Mouse (Mus musculus) stomach, embryonic 16.5 days (tissue): Measurements from ENCODE around the gene Hps5. TPM values are rescaled to one million over a fixed set of nuclear protein-coding genes. Genes with fewer than 3 reads are reported as not detected.

Experiments used
- ATAC-seq: fragments of 200-750 bp; cut with Nextera tagmentation; 2 replicates; pipeline ENCODE4 v1.8.0; 2017; ENCODE audit warnings: moderate number of reproducible peaks, moderate TSS enrichment; ENCODE audit not compliant: insufficient read depth, low FRiP score
- H3K27ac ChIP-seq: fragments of 300-500 bp; sonication (generic); 2 replicates; pipeline ENCODE4 v1.5.1; 2014; ENCODE audit warnings: low read length
- H3K27me3 ChIP-seq: fragments of 300-500 bp; sonication (generic); 2 replicates; pipeline ENCODE4 v1.6.1; 2014; ENCODE audit warnings: low read length, control low read depth, mixed read lengths; ENCODE audit not compliant: control insufficient read depth, insufficient read depth
- H3K36me3 ChIP-seq: fragments of 300-500 bp; sonication (generic); 2 replicates; pipeline ENCODE4 v1.6.1; 2014; ENCODE audit warnings: low read length; ENCODE audit not compliant: control insufficient read depth, insufficient read depth
- H3K4me1 ChIP-seq: fragments of 300-500 bp; sonication (generic); 2 replicates; pipeline ENCODE4 v1.6.1; 2014; ENCODE audit warnings: low read length, control low read depth, mixed read lengths; ENCODE audit not compliant: control insufficient read depth, insufficient read depth
- H3K4me2 ChIP-seq: fragments of 300-500 bp; sonication (generic); 2 replicates; pipeline ENCODE4 v1.6.1; 2014; ENCODE audit warnings: low read depth, low read length, mixed read lengths
- H3K4me3 ChIP-seq: fragments of 300-500 bp; sonication (generic); replicated peaks from 2 replicates; pipeline ENCODE4 v1.5.1; 2014; ENCODE audit warnings: mild to moderate bottlenecking, low read length
- H3K9ac ChIP-seq: fragments of 300-500 bp; sonication (generic); 2 replicates; pipeline ENCODE4 v1.6.1; 2014; ENCODE audit warnings: low read length
- H3K9me3 ChIP-seq: fragments of 300-500 bp; sonication (generic); replicated peaks from 2 replicates; pipeline ENCODE4 v1.6.1; 2016; ENCODE audit warnings: low read length, control low read depth; ENCODE audit not compliant: control insufficient read depth
- WGBS: fragments of 180-500 bp; shearing (Covaris S2); extraction: QIAGEN DNeasy Blood & Tissue Kit; methylation state at CpG from one replicate; pipeline ENCODE4 v1.1.7; 2014; 5-methylcytosine and 5-hydroxymethylcytosine counted together
- polyA plus RNA-seq: library from polyadenylated mRNA; unstranded; fragments of >200 nt; fragmentation: Nextera tagmentation; extraction: Ambion mirVana; gene quantifications from 2 replicates; pipeline ENCODE4 v1.2.1, GENCODE M21; 2015

Gene Hps5
- polyA plus RNA-seq, 1 experiment from 2014 or later: 23.4 TPM

DNA sequence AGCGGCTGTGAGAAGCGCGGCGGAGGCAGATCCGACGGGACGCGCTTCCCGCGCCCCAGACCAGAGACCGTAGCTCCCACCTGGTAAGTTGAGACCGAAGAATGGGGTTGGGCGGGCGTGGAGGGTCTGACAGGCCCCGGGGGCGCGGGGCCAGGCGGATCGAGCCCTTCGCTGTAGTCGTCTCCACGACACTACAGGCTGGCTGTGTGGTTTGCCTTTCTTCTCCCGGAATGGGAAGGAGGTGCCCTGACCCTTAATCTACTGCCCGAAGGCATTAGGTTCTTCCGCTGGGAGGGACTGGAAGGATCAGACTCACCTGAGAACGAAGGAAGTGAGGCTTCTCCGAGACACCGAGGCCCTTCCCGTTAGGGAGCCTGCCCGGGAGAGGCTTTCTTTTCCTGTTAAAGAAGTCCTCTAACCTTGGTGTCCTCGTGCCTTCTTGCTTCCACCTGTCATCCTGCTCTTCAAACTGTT is 379 bp upstream of the Hps5 start:
- Histone ChIP-seq H3K4me2 (peak overlapping the region; percentile 90), H3K27me3 (no peaks in the 10 kb centered on the region), H3K9me3 (no peaks in the 10 kb centered on the region), H3K9ac (peak overlapping the region; percentile 93), H3K4me3 (peak overlapping the region; percentile 86), H3K36me3 (no peaks in the 10 kb centered on the region), H3K4me1 (peaks cover 18% of the 10 kb centered on the region), H3K27ac (no peak overlapping the region)
- peak; percentile 4; the same call in 1 of the 2 replicates for ATAC-seq
- under 1% methylated on average over 27 of the region's 31 CpGs for WGBS

- ATAC-seq: no peak
- H3K9me3 ChIP-seq: no peaks in the 10 kb centered on the region
- no peaks in the 10 kb centered on the region for H3K27me3 ChIP-seq
- H3K36me3 ChIP-seq: no peaks in the 10 kb centered on the region; the same call in 1 of the 2 replicates
- no peak overlapping the region for H3K27ac ChIP-seq
- peaks cover 18% of the 10 kb centered on the region for H3K4me1 ChIP-seq
- no peak overlapping the region for H3K4me2 ChIP-seq
- 83% methylated on average over 4 of the region's 4 CpGs for WGBS
- no peak overlapping the region for H3K4me3 ChIP-seq
- H3K9ac ChIP-seq: no peak overlapping the region
Observed at GRCm38 (mm10) chr7:46793871-46794270, 2.0 kb downstream of the Hps5 start.

- Histone ChIP-seq H3K4me2 (no peak overlapping the region), H3K4me1 (peaks cover 3% of the 10 kb centered on the region; the same call in 1 of the 2 replicates), H3K27ac (no peak overlapping the region), H3K36me3 (peaks cover 24% of the 10 kb centered on the region), H3K9ac (no peak overlapping the region), H3K27me3 (no peaks in the 10 kb centered on the region), H3K4me3 (no peak overlapping the region), H3K9me3 (no peaks in the 10 kb centered on the region)
- WGBS: 88% methylated on average over 5 of the region's 5 CpGs
- no peak for ATAC-seq
Observed at GRCm38 (mm10) chr7:46789177-46789849, 6.6 kb downstream of the Hps5 start.

GRCm38 (mm10) chr7:46770706-46771105 is 25.2 kb downstream of the Hps5 start:
- Histone ChIP-seq H3K9me3 (no peaks in the 10 kb centered on the region), H3K9ac (no peak overlapping the region), H3K4me2 (no peak overlapping the region), H3K4me3 (no peak overlapping the region), H3K4me1 (no peaks in the 10 kb centered on the region), H3K36me3 (0 out of 2 replicates have a peak, but pooled peaks cover 13% of the 10 kb centered on the region), H3K27me3 (no peaks in the 10 kb centered on the region), H3K27ac (no peak overlapping the region)
- 56% methylated on average over 4 of the region's 4 CpGs for WGBS
- no peak for ATAC-seq

- Histone ChIP-seq H3K9ac (no peak overlapping the region), H3K4me3 (no peak overlapping the region), H3K27me3 (no peaks in the 10 kb centered on the region), H3K4me1 (no peaks in the 10 kb centered on the region), H3K36me3 (0 out of 2 replicates have a peak, but pooled peaks cover 13% of the 10 kb centered on the region), H3K4me2 (no peak overlapping the region), H3K27ac (no peak overlapping the region), H3K9me3 (no peaks in the 10 kb centered on the region)
- 92% methylated on average over 7 of the region's 7 CpGs for WGBS
- ATAC-seq: no peak
Observed at GRCm38 (mm10) chr7:46768451-46768850, 27.4 kb downstream of the Hps5 start.

DNA sequence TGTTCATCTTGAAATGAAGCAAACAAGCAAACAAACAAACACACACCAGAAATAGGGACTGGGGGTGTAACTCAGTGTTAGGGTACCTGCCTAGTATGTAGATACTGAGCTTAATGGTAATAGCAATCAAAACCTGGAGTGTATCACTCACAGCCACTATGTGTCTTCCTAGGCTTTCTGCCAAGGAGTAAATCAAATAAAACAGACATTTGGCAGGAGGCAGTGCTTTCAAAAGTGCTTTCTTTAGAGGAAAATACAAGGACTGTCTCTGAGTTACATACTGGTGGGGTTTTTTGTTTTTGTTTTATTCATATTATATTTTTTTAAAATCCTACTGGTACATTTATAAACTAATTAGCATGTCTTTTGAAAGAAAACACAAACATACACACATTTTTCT is 28.5 kb downstream of the Hps5 start:
- H3K36me3 ChIP-seq: 0 out of 2 replicates have a peak, but pooled peaks cover 8% of the 10 kb centered on the region
- H3K4me2 ChIP-seq: no peak overlapping the region
- no peak overlapping the region for H3K27ac ChIP-seq
- no peaks in the 10 kb centered on the region for H3K4me1 ChIP-seq
- no peaks in the 10 kb centered on the region for H3K27me3 ChIP-seq
- H3K9ac ChIP-seq: no peak overlapping the region
- no peak for ATAC-seq
- H3K4me3 ChIP-seq: no peak overlapping the region
- H3K9me3 ChIP-seq: no peaks in the 10 kb centered on the region

GRCm38 (mm10) chr7:46764672-46765071 is 31.2 kb downstream of the Hps5 start:
- H3K4me2 ChIP-seq: no peak overlapping the region
- no peaks in the 10 kb centered on the region for H3K4me1 ChIP-seq
- ATAC-seq: no peak
- no peak overlapping the region for H3K4me3 ChIP-seq
- H3K9ac ChIP-seq: no peak overlapping the region
- H3K27me3 ChIP-seq: no peaks in the 10 kb centered on the region
- H3K27ac ChIP-seq: no peak overlapping the region
- WGBS: 92% methylated on average over 8 of the region's 8 CpGs
- H3K36me3 ChIP-seq: 0 out of 2 replicates have a peak, but pooled peaks cover 8% of the 10 kb centered on the region
- H3K9me3 ChIP-seq: no peaks in the 10 kb centered on the region

GRCm38 (mm10) chr7:46762601-46763000 is 33.3 kb downstream of the Hps5 start:
- no peak overlapping the region for H3K4me2 ChIP-seq
- WGBS: 93% methylated on average over 5 of the region's 5 CpGs
- no peaks in the 10 kb centered on the region for H3K36me3 ChIP-seq
- no peaks in the 10 kb centered on the region for H3K27me3 ChIP-seq
- ATAC-seq: no peak
- no peak overlapping the region for H3K27ac ChIP-seq
- H3K4me1 ChIP-seq: no peaks in the 10 kb centered on the region
- no peak overlapping the region for H3K9ac ChIP-seq
- no peaks in the 10 kb centered on the region for H3K9me3 ChIP-seq
- H3K4me3 ChIP-seq: no peak overlapping the region

DNA sequence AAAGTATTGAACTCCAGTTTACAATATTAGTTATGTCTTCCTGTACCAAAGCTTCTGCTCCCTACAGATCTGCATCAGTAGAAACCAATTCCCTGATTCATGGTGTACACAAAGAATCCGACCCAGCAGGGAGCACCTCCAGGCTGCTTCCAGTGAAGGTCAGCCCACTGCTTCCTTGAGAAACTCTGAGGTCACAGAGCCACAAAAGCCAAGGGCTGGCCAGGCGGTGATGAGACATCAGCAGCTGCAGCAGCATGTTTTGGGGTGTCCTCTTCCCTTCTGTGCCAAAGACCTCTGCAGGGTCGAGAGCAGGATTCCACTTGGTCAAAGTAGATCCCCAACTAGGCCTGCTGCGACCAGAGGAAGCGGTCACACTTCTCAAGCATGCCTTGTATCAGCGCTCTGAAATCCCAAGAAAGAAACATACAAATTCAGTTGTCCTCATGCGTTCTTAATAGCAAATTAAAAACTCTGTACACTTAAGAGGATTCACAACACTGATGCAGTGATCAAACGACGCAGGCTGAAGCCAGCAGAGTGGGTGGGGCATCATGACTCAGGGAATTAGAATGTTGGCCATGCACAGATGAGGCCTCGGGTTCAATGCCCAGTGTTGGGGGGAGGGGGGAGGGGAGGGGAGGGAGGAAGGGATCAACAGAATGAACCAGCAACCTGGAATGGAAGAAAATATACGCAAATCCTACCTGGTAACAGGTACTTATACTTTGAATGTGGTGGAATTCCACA is 34.6 kb downstream of the Hps5 start:
- Histone ChIP-seq H3K27ac (no peak overlapping the region), H3K4me2 (no peak overlapping the region), H3K4me1 (no peaks in the 10 kb centered on the region), H3K27me3 (no peaks in the 10 kb centered on the region), H3K9me3 (no peaks in the 10 kb centered on the region), H3K4me3 (no peak overlapping the region), H3K36me3 (no peaks in the 10 kb centered on the region), H3K9ac (no peak overlapping the region)
- ATAC-seq: no peak
- 73% methylated on average over 11 of the region's 11 CpGs for WGBS
